Mouse (Mus musculus) embryonic facial prominence, embryonic 13.5 days (tissue): ENCODE results near the gene Mcpt8. TPM values are rescaled to one million over a fixed set of nuclear protein-coding genes. Genes with fewer than 3 reads are reported as not detected.
"Not testable (repeated sequence)": the region's sequence is repeated elsewhere in the genome, so short reads cannot be mapped to it uniquely, and the experiment has no call there.

Source experiments
- ATAC-seq: fragments of 200-750 bp; cut with Nextera tagmentation; 2 replicates; pipeline ENCODE4 v1.8.0; 2017; ENCODE audit warnings: low read depth; ENCODE audit not compliant: insufficient number of reproducible peaks, insufficient read depth, low FRiP score, low TSS enrichment
- H3K27ac ChIP-seq: fragments of 300-500 bp; sonication (generic); 2 replicates; pipeline ENCODE4 v1.5.1; 2015; ENCODE audit warnings: moderate library complexity, mild to moderate bottlenecking, inconsistent platforms
- H3K27me3 ChIP-seq: fragments of 300-500 bp; sonication (generic); 2 replicates; pipeline ENCODE4 v1.6.1; 2015; ENCODE audit warnings: mild to moderate bottlenecking, inconsistent platforms
- H3K36me3 ChIP-seq: fragments of 300-500 bp; sonication (generic); 2 replicates; pipeline ENCODE4 v1.6.1; 2015; ENCODE audit warnings: mild to moderate bottlenecking, inconsistent platforms
- H3K4me1 ChIP-seq: fragments of 300-500 bp; sonication (generic); 2 replicates; pipeline ENCODE4 v1.6.1; 2015; ENCODE audit warnings: inconsistent platforms
- H3K4me2 ChIP-seq: fragments of 300-500 bp; sonication (generic); 2 replicates; pipeline ENCODE4 v1.6.1; 2015; ENCODE audit warnings: moderate library complexity, mild to moderate bottlenecking, inconsistent platforms
- H3K4me3 ChIP-seq: fragments of 300-500 bp; sonication (generic); 2 replicates; pipeline ENCODE4 v1.5.1; 2015; ENCODE audit warnings: mild to moderate bottlenecking, inconsistent platforms
- H3K9ac ChIP-seq: fragments of 300-500 bp; sonication (generic); 2 replicates; pipeline ENCODE4 v1.6.1; 2015; ENCODE audit warnings: mild to moderate bottlenecking, inconsistent platforms
- H3K9me3 ChIP-seq: fragments of 300-500 bp; sonication (generic); 2 replicates; pipeline ENCODE4 v1.6.1; 2016; ENCODE audit warnings: inconsistent platforms
- WGBS: fragments of 180-500 bp; shearing (Covaris S2); methylation state at CpG from one replicate; pipeline ENCODE4 v1.1.7; 2015; ENCODE audit warnings: mixed read lengths; 5-methylcytosine and 5-hydroxymethylcytosine counted together
- microRNA-seq: library from miRNA; unstranded; fragments of <30 nt; microRNA quantifications from one replicate; pipeline ENCODE4, GENCODE M21; 2016
- polyA plus RNA-seq: library from polyadenylated mRNA; unstranded; fragments of >200 nt; fragmentation: Nextera tagmentation; extraction: Ambion mirVana; gene quantifications from 2 replicates; pipeline ENCODE4 v1.2.1, GENCODE M21; 2015

The Mcpt8 gene
- polyA plus RNA-seq, 1 experiment from 2014 or later: 0.48 TPM

DNA sequence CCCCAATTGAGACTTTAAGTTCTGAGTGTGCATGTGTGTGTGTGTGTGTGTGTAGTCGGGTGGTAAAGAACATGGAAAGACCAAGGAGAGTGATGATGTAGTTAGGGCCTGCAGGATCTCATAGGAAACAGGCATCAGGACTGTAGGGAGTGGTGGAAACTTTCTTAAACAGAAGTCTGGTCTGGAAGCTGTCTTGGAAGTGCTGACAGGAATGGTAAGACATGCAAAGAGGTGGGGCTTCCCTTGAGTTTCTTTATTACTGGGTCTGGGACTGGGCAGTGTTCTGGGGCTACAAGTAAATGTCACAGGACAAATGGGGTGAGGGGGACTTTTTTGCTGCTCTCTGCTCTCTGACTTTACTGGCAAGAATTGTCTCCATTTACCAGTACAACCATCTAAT lies 12.5 kb upstream of the Mcpt8 start:
- WGBS: 86% methylated on average over 1 of the region's 1 CpGs
- no peak for ATAC-seq

DNA sequence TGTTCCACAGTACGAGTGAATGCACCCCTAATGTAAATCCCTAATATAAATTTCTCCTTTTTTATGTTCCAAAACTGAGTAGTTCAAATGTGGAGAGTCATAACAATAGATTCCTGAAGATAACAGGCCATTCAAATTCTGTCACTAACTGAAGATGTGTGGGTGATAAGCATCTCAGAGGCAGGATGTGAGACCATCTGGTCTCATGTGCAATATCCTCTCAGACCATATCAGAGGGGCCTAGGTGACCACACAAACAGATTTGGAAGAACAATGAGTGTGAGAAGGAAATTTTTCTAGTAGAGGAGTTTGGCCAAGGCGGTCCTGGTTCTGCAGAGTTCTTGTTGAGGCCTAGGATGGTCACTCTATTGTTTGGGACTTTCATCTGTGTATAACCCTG lies 8.3 kb upstream of the Mcpt8 start:
- Histone ChIP-seq H3K36me3 (no peaks in the 10 kb centered on the region), H3K27ac (no peak overlapping the region), H3K9me3 (no peaks in the 10 kb centered on the region), H3K4me2 (no peak overlapping the region), H3K4me3 (no peak overlapping the region), H3K4me1 (no peaks in the 10 kb centered on the region), H3K9ac (no peak overlapping the region), H3K27me3 (no peaks in the 10 kb centered on the region)
- WGBS: 81% methylated on average over 2 of the region's 2 CpGs
- no peak for ATAC-seq

More for the DNA sequence above, 12.5 kb upstream of the Mcpt8 start:
- Histone ChIP-seq H3K4me1 (no peaks in the 10 kb centered on the region), H3K27me3 (no peaks in the 10 kb centered on the region), H3K9ac (no peak overlapping the region), H3K9me3 (no peaks in the 10 kb centered on the region), H3K36me3 (no peaks in the 10 kb centered on the region), H3K4me2 (no peak overlapping the region), H3K27ac (no peak overlapping the region), H3K4me3 (no peak overlapping the region)

DNA sequence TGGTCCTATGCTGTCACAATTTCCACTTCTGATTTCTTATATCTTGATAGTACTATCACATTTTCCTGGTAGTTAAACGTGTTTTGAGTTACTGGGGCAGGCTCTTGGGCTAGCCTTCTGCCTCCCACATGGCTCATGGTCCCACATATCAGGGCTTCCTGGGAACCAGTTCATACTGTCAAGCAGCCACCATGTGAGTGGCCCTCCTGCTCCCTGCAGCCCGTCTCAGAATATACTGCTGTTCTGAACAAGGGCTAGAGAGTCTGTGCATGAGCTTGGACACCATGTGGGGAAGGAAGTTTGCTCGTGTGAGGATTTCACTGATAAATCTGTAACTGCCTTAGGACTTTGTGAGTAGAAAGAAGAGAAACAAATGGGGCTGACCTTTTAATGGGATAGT lies 1.6 kb upstream of the Mcpt8 start:
- 68% methylated on average over 3 of the region's 3 CpGs for WGBS
- Histone ChIP-seq H3K4me1 (no peaks in the 10 kb centered on the region), H3K9me3 (no peaks in the 10 kb centered on the region), H3K4me2 (no peak overlapping the region), H3K9ac (no peak overlapping the region), H3K4me3 (no peak overlapping the region), H3K27ac (no peak overlapping the region), H3K27me3 (no peaks in the 10 kb centered on the region), H3K36me3 (no peaks in the 10 kb centered on the region)
- no peak for ATAC-seq

DNA sequence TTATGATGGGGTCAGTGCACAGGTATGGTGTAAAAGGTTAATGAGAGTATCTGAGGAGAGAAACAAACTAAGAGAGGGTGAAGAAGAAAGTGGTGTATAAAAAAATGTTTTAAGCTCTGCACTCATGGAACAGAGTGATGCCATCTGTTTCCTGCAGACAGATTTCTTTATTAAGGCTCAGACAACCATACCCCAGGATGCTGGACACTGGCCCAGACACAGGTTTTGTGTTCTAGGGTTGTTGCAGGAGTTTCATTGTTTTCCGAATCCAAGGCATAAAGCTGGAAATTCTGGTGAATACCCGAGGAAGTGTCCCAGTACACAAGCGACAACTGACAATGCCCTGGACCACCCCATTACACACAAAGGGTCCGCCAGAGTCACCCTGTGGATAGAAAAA lies 3.1 kb downstream of the Mcpt8 start:
- no peak overlapping the region for H3K4me3 ChIP-seq
- no peak overlapping the region for H3K4me2 ChIP-seq
- no peak overlapping the region for H3K27ac ChIP-seq
- WGBS: 88% methylated on average over 4 of the region's 4 CpGs
- no peaks in the 10 kb centered on the region for H3K4me1 ChIP-seq
- no peaks in the 10 kb centered on the region for H3K9me3 ChIP-seq
- ATAC-seq: no peak
- H3K36me3 ChIP-seq: no peaks in the 10 kb centered on the region
- H3K27me3 ChIP-seq: no peaks in the 10 kb centered on the region
- no peak overlapping the region for H3K9ac ChIP-seq

- not testable (repeated sequence) for ATAC-seq, H3K4me1 ChIP-seq, H3K9me3 ChIP-seq, H3K4me3 ChIP-seq, H3K36me3 ChIP-seq, H3K27me3 ChIP-seq, H3K4me2 ChIP-seq, H3K9ac ChIP-seq, H3K27ac ChIP-seq
- WGBS: 72% methylated on average over 3 of the region's 3 CpGs
Observed at GRCm38 (mm10) chr14:56062213-56062612, 22.9 kb downstream of the Mcpt8 start, which contains the start of gene Mcpt4. TSS of gene Mcpt4 (minus strand) at chr14:56062313.

GRCm38 (mm10) chr14:56057722-56058121 lies 27.4 kb downstream of the Mcpt8 start:
- Histone ChIP-seq H3K27me3 (no peaks in the 10 kb centered on the region), H3K4me3 (no peak overlapping the region), H3K36me3 (no peaks in the 10 kb centered on the region), H3K4me1 (no peaks in the 10 kb centered on the region), H3K9ac (no peak overlapping the region), H3K27ac (no peak overlapping the region), H3K9me3 (no peaks in the 10 kb centered on the region; the same call in 1 of the 2 replicates), H3K4me2 (no peak overlapping the region)
- WGBS: 86% methylated on average over 4 of the region's 4 CpGs
- no peak for ATAC-seq

DNA sequence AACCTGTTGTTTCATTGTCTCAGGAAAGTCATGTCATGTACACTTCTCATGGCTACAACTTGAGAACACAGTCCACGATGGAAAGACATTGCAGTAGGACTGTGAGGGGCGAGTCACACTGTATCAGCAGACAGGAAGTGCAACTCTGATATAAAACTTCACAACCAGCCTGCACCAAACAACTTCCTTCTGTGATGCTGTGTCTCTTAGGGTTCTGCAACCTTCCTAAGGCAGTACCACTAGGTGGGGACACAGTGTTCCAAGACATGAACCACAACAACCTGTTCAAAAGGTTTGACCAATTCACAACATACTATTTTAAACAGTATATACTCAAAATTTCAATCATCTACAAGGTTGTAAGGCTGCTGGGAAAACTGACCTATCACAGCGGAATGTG lies 29.7 kb downstream of the Mcpt8 start:
- Histone ChIP-seq H3K9me3 (no peaks in the 10 kb centered on the region; the same call in 1 of the 2 replicates), H3K4me2 (no peak overlapping the region), H3K27me3 (no peaks in the 10 kb centered on the region), H3K4me1 (no peaks in the 10 kb centered on the region), H3K9ac (no peak overlapping the region), H3K36me3 (no peaks in the 10 kb centered on the region), H3K27ac (no peak overlapping the region), H3K4me3 (no peak overlapping the region)
- WGBS: 91% methylated on average over 3 of the region's 3 CpGs
- ATAC-seq: no peak

- WGBS: 67% methylated on average over 1 of the region's 1 CpGs
- H3K4me2 ChIP-seq, H3K36me3 ChIP-seq, H3K27ac ChIP-seq, ATAC-seq, H3K9ac ChIP-seq, H3K4me1 ChIP-seq, H3K4me3 ChIP-seq, H3K9me3 ChIP-seq, H3K27me3 ChIP-seq: not testable (repeated sequence)
Observed at GRCm38 (mm10) chr14:56041792-56042191, 43.3 kb downstream of the Mcpt8 start, which contains the start of gene Mcpt2. TSS of gene Mcpt2 (plus strand) at chr14:56042041.

- no peak overlapping the region for H3K27ac ChIP-seq
- H3K9ac ChIP-seq: no peak overlapping the region
- H3K4me2 ChIP-seq: no peak overlapping the region
- WGBS: 84% methylated on average over 2 of the region's 2 CpGs
- H3K9me3 ChIP-seq: no peaks in the 10 kb centered on the region
- H3K27me3 ChIP-seq: no peaks in the 10 kb centered on the region
- no peak for ATAC-seq
- H3K4me1 ChIP-seq: no peaks in the 10 kb centered on the region
- H3K36me3 ChIP-seq: no peaks in the 10 kb centered on the region
- H3K4me3 ChIP-seq: no peak overlapping the region
Observed at GRCm38 (mm10) chr14:56034433-56034832, 50.6 kb downstream of the Mcpt8 start.

Small RNAs within 50 kb of the gene (microRNA-seq; reads per million reads assigned to microRNA genes)
- gene Mir6949: not detected

Other genes with a start within 250 kb of the Mcpt8 start
- 27.8 and 28.1 TPM in 2 replicates for gene Nynrin, start 231.3 kb downstream of the Mcpt8 start, polyA plus RNA-seq
- 0.28 and 0.30 TPM in 2 replicates for gene Cbln3, start 200.9 kb downstream of the Mcpt8 start, polyA plus RNA-seq
- 21.0 and 22.0 TPM in 2 replicates for gene Khnyn, start 200.3 kb downstream of the Mcpt8 start, polyA plus RNA-seq
- 79.8 and 85.5 TPM in 2 replicates for gene Sdr39u1, start 185.0 kb downstream of the Mcpt8 start, polyA plus RNA-seq
- 12.4 and 28.3 TPM in 2 replicates for gene Cma1, start 140.6 kb downstream of the Mcpt8 start, polyA plus RNA-seq
- 0.29 TPM in 1 of 2 replicates, not detected in the other for gene Cma2, start 134.3 kb downstream of the Mcpt8 start, polyA plus RNA-seq
- gene Mcpt1, start 67.3 kb downstream of the Mcpt8 start, polyA plus RNA-seq: not detected in 2 replicates
- gene Mcpt9, start 54.8 kb downstream of the Mcpt8 start, polyA plus RNA-seq: not detected in 2 replicates
- gene Mcpt2, start 43.2 kb downstream of the Mcpt8 start, polyA plus RNA-seq: 0.39 and 0.41 TPM in 2 replicates
- gene Mcpt4, start 23.0 kb downstream of the Mcpt8 start, polyA plus RNA-seq: 1.1 TPM in 1 of 2 replicates, not detected in the other
- gene Ctsg, start 17.3 kb upstream of the Mcpt8 start, polyA plus RNA-seq: 0.36 TPM in 1 of 2 replicates, not detected in the other
- not detected in 2 replicates for gene Gzme, start 35.4 kb upstream of the Mcpt8 start, polyA plus RNA-seq
- gene Gzmd, start 47.3 kb upstream of the Mcpt8 start, polyA plus RNA-seq: not detected in 2 replicates
- not detected in 2 replicates for gene Gzmg, start 74.3 kb upstream of the Mcpt8 start, polyA plus RNA-seq
- gene Gzmn, start 89.3 kb upstream of the Mcpt8 start, polyA plus RNA-seq: not detected in 2 replicates
- gene Gzmf, start 126.1 kb upstream of the Mcpt8 start, polyA plus RNA-seq: not detected in 2 replicates
- 0.32 TPM in 1 of 2 replicates, not detected in the other for gene Gzmc, start 149.4 kb upstream of the Mcpt8 start, polyA plus RNA-seq
- 0.54 and 0.90 TPM in 2 replicates for gene Gzmb, start 177.0 kb upstream of the Mcpt8 start, polyA plus RNA-seq